Comparison of ENCODE assay signal across 8 mouse cellular contexts in the genomic region with DNA sequence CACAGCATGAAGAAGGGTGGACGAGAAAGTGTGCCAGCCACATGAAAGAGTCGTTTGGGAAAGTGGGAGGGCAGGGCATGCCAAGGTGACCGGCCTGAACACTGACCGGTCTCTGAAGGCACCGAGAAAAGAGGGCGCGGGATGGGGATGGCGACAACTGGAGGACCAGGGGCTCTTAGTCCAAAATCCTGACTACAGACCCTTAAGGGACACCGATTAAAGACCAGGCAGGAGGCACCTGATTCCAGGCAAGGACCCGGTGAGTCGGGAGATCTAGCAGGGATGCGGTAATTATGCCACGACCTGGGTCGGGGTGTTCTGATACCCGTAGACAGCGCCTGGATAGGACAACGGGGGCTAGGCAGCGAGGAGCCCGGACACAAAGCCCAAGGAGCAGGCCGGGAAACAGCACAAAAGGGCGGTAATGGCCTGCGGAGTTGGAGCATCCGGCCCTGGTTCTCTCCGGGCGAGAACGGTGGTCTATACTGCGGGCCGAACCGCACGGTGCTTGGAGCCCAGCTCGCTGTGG. TPM values are rescaled to one million over a fixed set of nuclear protein-coding genes. Genes with fewer than 3 reads are reported as not detected.
A peak's percentile ranks its signal among the peaks of the same experiment; 100 is the strongest.
DNase-seq lines count a peak whose midpoint lies in the region; ATAC-seq and TF ChIP-seq lines count a peak whose summit lies in the region.

No protein-coding gene starts in this region.

- peak; percentile 51 for DNase-seq in kidney, adult 11 months
- no peak for DNase-seq in kidney, adult 9 months
- peak; percentile 46 for DNase-seq in ZHBTc4 (ENCODE audit: low read depth, low spot score)
- peak; percentile 64 for DNase-seq in forebrain, embryonic 11.5 days (ENCODE audit: low spot score)
- peak; percentile 76 for DNase-seq in limb, embryonic 10.5 days (ENCODE audit: low spot score)
- DNase-seq in midbrain, postnatal 0 days (ENCODE audit: low spot score), result no peak
- DNase-seq in urinary bladder, adult 18-20 months (ENCODE audit: low spot score in 2 of 2), result no peak
- DNase-seq in spleen, adult 12 weeks (ENCODE audit: low spot score), result no peak

- peak overlapping the region; percentile 75 for H3K9ac ChIP-seq in forebrain, embryonic 11.5 days (ENCODE audit: low read length)
- peak overlapping the region; percentile 97 for H3K9ac ChIP-seq in midbrain, postnatal 0 days (replicated peaks; ENCODE audit: low read length, poor library complexity, severe bottlenecking)

- H3K4me3 ChIP-seq in forebrain, embryonic 11.5 days (ENCODE audit: low read depth, low read length), result peak overlapping the region; percentile 70
- H3K4me3 ChIP-seq in limb, embryonic 10.5 days, result peak overlapping the region; percentile 71
- peak overlapping the region; percentile 59 for H3K4me3 ChIP-seq in midbrain, postnatal 0 days (ENCODE audit: low read depth, low read length)

- TF ChIP-seq CTCF in midbrain, postnatal 0 days (IDR thresholded peaks at IDR 0.05), result no peak

- H3K36me3 ChIP-seq in forebrain, embryonic 11.5 days (ENCODE audit: control insufficient read depth, insufficient read depth, low read length), result no peaks in the 10 kb centered on the region
- no peaks in the 10 kb centered on the region for H3K36me3 ChIP-seq in limb, embryonic 10.5 days
- no peaks in the 10 kb centered on the region for H3K36me3 ChIP-seq in midbrain, postnatal 0 days (ENCODE audit: insufficient read depth, low read length)

- no peaks in the 10 kb centered on the region for H3K9me3 ChIP-seq in forebrain, embryonic 11.5 days (ENCODE audit: control insufficient read depth, low read length)
- no peaks in the 10 kb centered on the region for H3K9me3 ChIP-seq in limb, embryonic 10.5 days (replicated peaks)
- no peaks in the 10 kb centered on the region for H3K9me3 ChIP-seq in midbrain, postnatal 0 days (ENCODE audit: low read length)

- H3K4me2 ChIP-seq in forebrain, embryonic 11.5 days (ENCODE audit: low read depth, low read length, severe bottlenecking), result peak overlapping the region; percentile 100
- H3K4me2 ChIP-seq in midbrain, postnatal 0 days (ENCODE audit: low read depth, low read length, poor library complexity, severe bottlenecking), result peak overlapping the region; percentile 96

- WGBS in forebrain, embryonic 11.5 days, result under 1% methylated on average over 31 of the region's 31 CpGs
- WGBS in limb, embryonic 10.5 days, result 0% methylated on average over 31 of the region's 31 CpGs
- under 1% methylated on average over 30 of the region's 31 CpGs for WGBS in midbrain, postnatal 0 days

- no peaks in the 10 kb centered on the region for H3K27me3 ChIP-seq in forebrain, embryonic 11.5 days (ENCODE audit: control insufficient read depth, insufficient read depth, low read length)
- H3K27me3 ChIP-seq in limb, embryonic 10.5 days (ENCODE audit: low read depth, poor library complexity, severe bottlenecking), result peaks cover 4% of the 10 kb centered on the region; the same call in 1 of the 2 replicates
- no peaks in the 10 kb centered on the region for H3K27me3 ChIP-seq in midbrain, postnatal 0 days (ENCODE audit: insufficient read depth, low read length)

- peak overlapping the region; percentile 95 for H3K27ac ChIP-seq in forebrain, embryonic 11.5 days (ENCODE audit: low read depth, low read length)
- H3K27ac ChIP-seq in limb, embryonic 10.5 days, result peak overlapping the region; percentile 93
- H3K27ac ChIP-seq in midbrain, postnatal 0 days (ENCODE audit: low read depth, low read length), result peak overlapping the region; percentile 99

- H3K4me1 ChIP-seq in forebrain, embryonic 11.5 days (replicated peaks; ENCODE audit: control insufficient read depth, insufficient read depth, low read length), result peaks cover 2% of the 10 kb centered on the region; the same call in 1 of the 2 replicates
- H3K4me1 ChIP-seq in limb, embryonic 10.5 days, result peaks cover 34% of the 10 kb centered on the region
- H3K4me1 ChIP-seq in midbrain, postnatal 0 days (ENCODE audit: insufficient read depth, low read length), result peaks cover 16% of the 10 kb centered on the region

- peak; percentile 32 for ATAC-seq in forebrain, embryonic 11.5 days (replicated peaks; ENCODE audit: low FRiP score)
- ATAC-seq in midbrain, postnatal 0 days (ENCODE audit: low FRiP score), result peak; percentile 45

RNA-seq across cellular contexts. Expression of a gene that starts 0.6 kb away (rescaled TPM):
- 5.5 and 7.5 TPM in 2 replicates for polyA plus RNA-seq in forebrain, embryonic 11.5 days (2014; fragmentation: Nextera tagmentation; extraction: Ambion mirVana)
- 3.4 and 4.9 TPM in 2 replicates for polyA plus RNA-seq in limb, embryonic 10.5 days (2016; fragmentation: Nextera tagmentation; extraction: Ambion mirVana)
- total RNA-seq in midbrain, postnatal 0 days (2014; rRNA removed), result 34.3 and 34.5 TPM in 2 replicates
- polyA plus RNA-seq in midbrain, postnatal 0 days (2015; fragmentation: Nextera tagmentation; extraction: Ambion mirVana), result 17.0 and 20.4 TPM in 2 replicates

RNA-seq across cellular contexts. Expression of a gene that starts 17.6 kb away (rescaled TPM):
- 4.2 TPM in 2 replicates for polyA plus RNA-seq in forebrain, embryonic 11.5 days (2014; fragmentation: Nextera tagmentation; extraction: Ambion mirVana)
- polyA plus RNA-seq in limb, embryonic 10.5 days (2016; fragmentation: Nextera tagmentation; extraction: Ambion mirVana), result 7.0 and 7.1 TPM in 2 replicates
- total RNA-seq in midbrain, postnatal 0 days (2014; rRNA removed), result 3.6 and 3.8 TPM in 2 replicates
- polyA plus RNA-seq in midbrain, postnatal 0 days (2015; fragmentation: Nextera tagmentation; extraction: Ambion mirVana), result 3.0 and 3.5 TPM in 2 replicates

RNA-seq across cellular contexts. Expression of a gene that starts 21.0 kb away (rescaled TPM):
- polyA plus RNA-seq in forebrain, embryonic 11.5 days (2014; fragmentation: Nextera tagmentation; extraction: Ambion mirVana), result 0.28 and 0.69 TPM in 2 replicates
- 0.25 and 0.46 TPM in 2 replicates for polyA plus RNA-seq in limb, embryonic 10.5 days (2016; fragmentation: Nextera tagmentation; extraction: Ambion mirVana)
- 5.7 and 7.0 TPM in 2 replicates for total RNA-seq in midbrain, postnatal 0 days (2014; rRNA removed)
- polyA plus RNA-seq in midbrain, postnatal 0 days (2015; fragmentation: Nextera tagmentation; extraction: Ambion mirVana), result 6.9 and 7.5 TPM in 2 replicates

RNA-seq across cellular contexts. Expression of a gene that starts 44.3 kb away (rescaled TPM):
- 133 TPM in 2 replicates for polyA plus RNA-seq in forebrain, embryonic 11.5 days (2014; fragmentation: Nextera tagmentation; extraction: Ambion mirVana)
- polyA plus RNA-seq in limb, embryonic 10.5 days (2016; fragmentation: Nextera tagmentation; extraction: Ambion mirVana), result 81.7 and 82.6 TPM in 2 replicates
- 121 and 129 TPM in 2 replicates for total RNA-seq in midbrain, postnatal 0 days (2014; rRNA removed)
- polyA plus RNA-seq in midbrain, postnatal 0 days (2015; fragmentation: Nextera tagmentation; extraction: Ambion mirVana), result 25.7 and 27.6 TPM in 2 replicates

RNA-seq across cellular contexts. Expression of a gene that starts 57.0 kb away (rescaled TPM):
- 79.5 and 88.5 TPM in 2 replicates for polyA plus RNA-seq in forebrain, embryonic 11.5 days (2014; fragmentation: Nextera tagmentation; extraction: Ambion mirVana)
- polyA plus RNA-seq in limb, embryonic 10.5 days (2016; fragmentation: Nextera tagmentation; extraction: Ambion mirVana), result 60.9 and 68.8 TPM in 2 replicates
- 105 and 108 TPM in 2 replicates for total RNA-seq in midbrain, postnatal 0 days (2014; rRNA removed)
- polyA plus RNA-seq in midbrain, postnatal 0 days (2015; fragmentation: Nextera tagmentation; extraction: Ambion mirVana), result 91.7 and 106 TPM in 2 replicates

Comparison
In these comparisons a context has a peak if more than half of its experiments do, and no peak if none do; other contexts are left out.
1. DNase-seq: peak in kidney, adult 11 months (single experiment), ZHBTc4 (single experiment), forebrain, embryonic 11.5 days (single experiment) and limb, embryonic 10.5 days (single experiment); none in kidney, adult 9 months (single experiment), midbrain, postnatal 0 days (single experiment), urinary bladder, adult 18-20 months (0 of 2) and spleen, adult 12 weeks (single experiment).
2. Peak in every context shown above with its lines, with median percentiles within 50 percentile points of each other: H3K27ac ChIP-seq and H3K4me3 ChIP-seq.